Mouse (Mus musculus) left cerebral cortex, postnatal 14 days (tissue): Measurements from ENCODE around the gene Cdca8. TPM values are rescaled to one million over a fixed set of nuclear protein-coding genes. Genes with fewer than 3 reads are reported as not detected.

Experiments used
- DNase-seq, 2 experiments: peaks; one replicate each; pipeline ENCODE4 v3.0.0; 2021 to 2022; ENCODE audit warnings: low spot score in 2 of 2, mixed read lengths in 1 of 2
- intact Hi-C: fragments of 180-260 bp; cut with DNase I; formaldehyde crosslinking; loops from one replicate; pipeline ENCODE4 v1.15.1; 2025
- total RNA-seq, 2 experiments: library from RNA; stranded (reverse); gene quantifications; 2 replicates each; pipeline ENCODE4 v1.2.3; 2021

Cdca8 gene
- total RNA-seq, 2 experiments from 2014 or later = 2.8 TPM

DNA sequence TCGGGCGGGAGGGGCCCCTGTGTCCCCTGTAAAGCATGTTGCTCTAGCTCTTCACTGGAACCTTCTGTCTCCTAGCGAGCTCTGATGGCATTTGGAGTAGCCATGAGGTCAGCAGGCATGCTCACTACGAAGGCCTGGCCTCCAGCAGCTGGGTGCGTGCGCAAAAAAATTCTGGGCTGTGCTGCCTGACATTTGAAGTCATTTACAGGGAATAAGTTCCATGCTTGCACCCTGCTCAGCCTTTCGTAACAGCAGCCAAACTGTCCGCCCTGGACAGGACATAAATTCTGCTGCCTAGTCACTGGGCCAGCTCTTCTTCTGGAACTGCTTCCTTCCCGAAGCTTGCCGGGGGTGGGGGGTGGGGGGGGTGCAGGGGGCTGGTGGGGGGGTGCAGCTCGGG, 20.0 kb upstream of the Cdca8 start:
- no peak for DNase-seq
- intact Hi-C loops = no loop called here

GRCm38 (mm10) chr4:124957284-124957683, 18.2 kb upstream of the Cdca8 start:
- no peak for DNase-seq
- intact Hi-C loops = no loop called here

- DNase-seq = no peak
- intact Hi-C loops = no loop called here
Measured at GRCm38 (mm10) chr4:124953546-124953945, 14.4 kb upstream of the Cdca8 start.

DNA sequence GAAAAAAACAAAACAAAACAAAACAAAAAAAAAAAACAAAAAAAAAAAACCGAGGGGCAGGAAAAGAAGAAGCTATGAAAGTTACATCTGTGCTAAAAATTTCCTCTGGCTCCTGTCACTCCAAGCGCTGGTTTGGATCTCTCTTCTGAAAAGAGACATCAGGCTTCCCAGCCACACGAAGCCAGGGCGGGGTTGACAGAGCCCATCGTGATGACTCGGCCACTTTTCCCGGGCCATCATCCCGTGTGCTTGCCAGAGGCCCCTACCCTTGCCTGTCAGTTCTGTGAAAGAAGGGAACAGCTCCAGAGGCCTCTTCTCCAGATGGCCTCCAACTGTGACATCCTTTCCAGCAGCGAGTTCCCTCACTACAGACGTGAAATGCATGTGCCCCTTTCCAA, 11.9 kb upstream of the Cdca8 start:
- DNase-seq = no peak
- intact Hi-C loops = no loop called here

- intact Hi-C loops = no loop called here
- no peak for DNase-seq
Measured at GRCm38 (mm10) chr4:124950181-124951035, 11.3 kb upstream of the Cdca8 start.

DNA sequence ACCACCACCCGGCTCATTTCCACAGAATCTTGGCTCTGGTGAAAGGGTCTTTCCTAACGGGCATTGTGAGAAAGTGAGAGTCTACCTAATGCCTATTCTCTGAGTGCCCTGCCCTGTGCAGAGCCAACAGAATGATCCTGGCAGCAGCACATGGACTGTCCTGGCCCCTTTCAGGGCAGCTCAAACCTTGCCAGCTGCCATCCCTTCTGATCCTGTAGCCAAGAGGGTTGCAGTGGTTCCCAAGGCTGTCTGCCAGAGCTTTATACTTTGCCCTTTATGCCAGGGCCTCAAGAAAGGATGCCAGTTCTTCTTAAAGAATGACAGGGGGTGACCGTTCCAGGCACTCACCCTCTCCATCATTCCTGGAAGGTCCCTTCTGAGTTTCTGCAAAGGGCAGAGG, 10.4 kb upstream of the Cdca8 start:
- intact Hi-C loops = no loop called here
- no peak for DNase-seq

DNA sequence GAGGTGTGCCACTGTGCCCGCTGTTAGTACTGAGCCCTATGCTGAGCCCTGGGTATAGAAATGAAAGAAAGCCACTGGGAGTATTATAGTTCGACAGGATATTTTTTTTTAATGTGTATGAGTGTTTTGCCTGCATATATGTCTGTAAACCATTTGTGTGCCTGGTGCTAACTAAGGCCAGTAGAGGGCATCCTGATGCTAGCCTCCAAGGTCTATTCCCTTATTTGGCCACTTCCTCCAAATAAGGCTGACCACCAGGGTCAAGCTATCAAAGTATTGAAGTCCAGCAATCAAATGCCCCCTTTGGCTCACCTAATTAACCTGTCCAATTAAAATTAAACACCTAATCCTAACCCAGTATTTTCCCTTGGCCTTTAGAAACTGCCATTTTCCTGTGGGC, 5.8 kb upstream of the Cdca8 start:
- no peak for DNase-seq
- intact Hi-C loops = no loop called here

GRCm38 (mm10) chr4:124943781-124944180, 4.7 kb upstream of the Cdca8 start:
- intact Hi-C loops = loop anchor here (1.0 kb wide), 1 partner anchor 116 kb away; no protein-coding TSS in a partner anchor
- no peak for DNase-seq

DNA sequence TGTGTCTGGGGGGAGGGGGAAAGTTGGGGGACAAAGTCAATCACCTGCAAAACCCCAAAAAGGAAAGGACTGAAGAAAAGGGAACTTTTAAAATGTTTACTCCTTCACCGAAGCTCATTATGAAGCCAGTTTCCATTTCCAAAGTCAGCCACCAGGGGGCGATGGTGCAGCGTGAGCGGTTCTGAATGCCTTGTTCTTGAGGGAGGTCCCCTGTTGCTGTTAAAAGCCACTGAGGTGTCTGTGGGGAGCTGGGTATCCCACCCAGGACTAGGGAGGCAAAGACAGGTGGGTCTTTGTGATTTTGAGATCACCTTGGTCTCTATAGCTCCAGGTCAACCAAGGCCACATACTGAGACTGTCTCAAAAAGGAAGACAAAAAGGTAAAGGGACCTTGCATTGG, 3.9 kb upstream of the Cdca8 start:
- DNase-seq = peak; percentile 79 to 90
- intact Hi-C loops = loop anchor here (1.0 kb wide), 1 partner anchor 116 kb away; no protein-coding TSS in a partner anchor

DNA sequence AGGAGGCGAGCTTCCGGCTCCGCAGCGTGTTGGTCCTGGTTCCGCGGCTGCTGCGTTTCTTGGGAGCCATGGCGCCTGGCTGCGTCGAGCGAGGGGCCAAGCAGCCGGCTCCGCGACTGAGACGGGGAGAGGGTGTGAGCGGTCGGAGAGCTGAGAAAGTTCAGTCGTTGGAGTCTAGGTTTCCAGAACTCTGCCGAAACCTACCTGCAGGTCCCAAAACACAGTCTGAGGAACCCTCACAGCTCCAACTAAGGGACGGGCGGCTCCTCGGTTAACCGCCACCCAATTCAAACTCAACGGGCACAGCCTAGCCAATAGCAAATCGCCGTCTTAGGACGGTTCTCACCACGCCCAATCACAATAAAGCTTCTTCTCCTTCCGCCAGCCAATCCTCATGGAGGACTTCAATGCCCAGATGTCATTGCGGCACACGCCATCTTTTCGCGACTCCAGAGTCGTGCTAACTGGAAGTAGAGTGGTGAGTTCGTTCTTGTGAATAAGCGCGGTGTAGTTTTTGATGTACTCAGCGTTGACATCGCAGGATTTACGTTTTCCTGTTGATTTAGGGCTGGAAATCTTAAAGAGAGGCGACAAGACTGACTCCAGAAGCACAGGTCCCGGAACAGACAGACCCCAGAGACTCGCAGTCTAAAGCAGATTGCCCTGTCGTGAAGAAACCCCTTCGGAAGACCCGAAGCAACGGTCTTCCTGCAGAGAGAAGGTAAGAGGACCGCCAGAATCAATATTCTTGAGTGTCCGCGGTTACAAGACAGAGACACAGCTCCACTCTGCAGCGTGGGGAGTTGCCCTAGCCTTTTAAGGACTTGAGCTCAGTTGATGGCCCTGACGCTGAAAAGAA, 2.3 kb downstream of the Cdca8 start, which contains the start of gene 9930104L06Rik:
Gene 9930104L06Rik, plus strand, starts transcription at position 436 of the 859 bp plus-strand sequence.
- intact Hi-C loops = no loop called here
- DNase-seq = peak; percentile 97 to 98

GRCm38 (mm10) chr4:124928102-124928501, 11.0 kb downstream of the Cdca8 start:
- intact Hi-C loops = no loop called here
- no peak for DNase-seq

GRCm38 (mm10) chr4:124905971-124906822, 32.9 kb downstream of the Cdca8 start:
- DNase-seq = peak in 1 of 2 experiments; percentile 66
- intact Hi-C loops = no loop called here

GRCm38 (mm10) chr4:124905417-124905816, 33.7 kb downstream of the Cdca8 start:
- DNase-seq = no peak
- intact Hi-C loops = no loop called here

DNA sequence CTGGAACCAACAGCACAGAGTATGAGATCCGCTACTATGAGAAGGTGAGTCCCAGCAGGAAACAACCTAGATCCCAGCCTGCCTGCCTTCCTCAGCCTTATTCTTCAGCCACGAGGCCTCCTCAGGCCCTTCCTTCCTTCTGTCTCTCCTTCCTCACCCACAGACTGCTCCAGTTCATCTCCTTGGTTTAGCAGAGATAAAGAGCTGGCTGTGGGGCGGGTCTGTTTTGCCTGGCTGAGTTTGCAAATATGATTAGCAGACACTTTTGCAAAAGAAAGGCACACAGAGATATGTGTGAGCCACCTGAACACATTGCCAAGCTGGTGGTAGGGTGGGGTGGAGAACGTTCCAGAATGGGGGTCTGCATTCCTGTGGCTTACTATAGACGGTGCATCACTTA, 39.2 kb downstream of the Cdca8 start:
- intact Hi-C loops = no loop called here
- no peak for DNase-seq

GRCm38 (mm10) chr4:124898428-124898827, 40.7 kb downstream of the Cdca8 start:
- DNase-seq = no peak
- intact Hi-C loops = no loop called here

DNA sequence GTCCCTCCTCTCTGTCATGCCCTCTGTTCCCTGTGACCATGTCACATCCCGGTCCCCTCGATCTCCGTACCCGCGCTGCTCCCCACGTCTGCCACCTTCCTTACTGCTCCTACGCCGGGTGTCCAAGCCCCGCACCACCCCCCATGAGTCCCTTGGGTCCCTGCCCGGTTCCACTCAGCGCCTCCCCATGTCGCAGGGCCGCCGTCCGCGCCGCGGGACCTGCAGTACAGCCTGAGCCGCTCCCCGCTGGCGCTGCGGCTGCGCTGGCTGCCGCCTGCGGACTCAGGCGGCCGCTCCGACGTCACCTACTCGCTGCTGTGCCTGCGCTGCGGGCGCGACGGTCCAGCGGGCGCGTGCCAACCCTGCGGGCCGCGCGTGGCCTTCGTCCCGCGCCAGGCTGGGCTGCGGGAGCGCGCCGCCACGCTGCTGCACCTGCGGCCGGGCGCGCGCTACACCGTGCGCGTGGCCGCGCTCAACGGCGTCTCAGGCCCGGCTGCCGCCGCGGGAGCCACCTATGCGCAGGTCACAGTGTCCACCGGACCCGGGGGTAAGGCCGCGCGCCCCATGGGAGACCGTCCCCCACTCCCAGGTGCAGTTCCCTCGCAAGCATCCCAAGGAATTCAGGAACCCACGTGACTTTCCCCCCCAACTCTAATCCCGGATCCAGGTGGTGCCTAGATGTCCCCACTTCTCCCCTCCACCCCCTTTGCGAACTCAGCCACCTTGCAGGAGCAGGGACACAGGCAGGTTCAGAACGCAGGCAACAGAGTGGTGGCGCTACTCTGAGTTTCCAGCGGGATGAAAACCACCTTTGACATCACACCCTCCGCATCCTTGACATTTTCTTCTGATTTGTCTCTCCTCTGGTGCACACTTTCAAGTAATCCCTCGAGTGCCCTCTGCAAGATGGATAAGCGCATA, 44.3 kb downstream of the Cdca8 start:
- peak; percentile 54 to 69 for DNase-seq
- intact Hi-C loops = no loop called here

- intact Hi-C loops = no loop called here
- no peak for DNase-seq
Measured at GRCm38 (mm10) chr4:124893769-124894168, 45.3 kb downstream of the Cdca8 start.

DNA sequence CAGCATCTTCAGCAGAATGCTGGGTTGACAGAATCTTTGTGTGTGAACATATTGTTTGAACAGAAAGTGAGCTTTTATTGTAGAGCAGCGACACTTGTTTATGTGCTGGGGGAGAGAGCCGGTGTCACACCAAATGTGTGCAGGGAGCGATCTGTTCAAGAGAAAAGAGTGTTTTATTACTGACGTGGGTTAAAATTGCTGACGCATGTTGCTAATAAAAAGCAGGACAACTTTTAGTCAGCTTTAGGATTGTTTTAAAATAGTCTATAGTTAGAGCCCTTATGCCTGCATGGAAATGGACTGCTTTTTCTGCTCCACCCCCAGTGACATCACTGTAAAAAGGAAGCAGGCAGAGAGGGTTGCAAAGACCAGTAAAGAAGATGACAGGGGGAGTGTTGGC, 48.3 kb downstream of the Cdca8 start:
- intact Hi-C loops = no loop called here
- DNase-seq = peak in 1 of 2 experiments; percentile 17
